Mouse (Mus musculus) limb, embryonic 15.5 days (tissue): Measurements from ENCODE around the gene Trpm4. TPM values are rescaled to one million over a fixed set of nuclear protein-coding genes. Genes with fewer than 3 reads are reported as not detected.

Experiments used
- ATAC-seq: fragments of 200-750 bp; cut with Nextera tagmentation; 2 replicates; pipeline ENCODE4 v1.8.0; 2017; ENCODE audit warnings: low read depth, moderate TSS enrichment; ENCODE audit not compliant: insufficient number of reproducible peaks, low FRiP score, low TSS enrichment
- H3K27ac ChIP-seq: fragments of 300-500 bp; sonication (generic); 2 replicates; pipeline ENCODE4 v1.5.1; 2015; ENCODE audit warnings: moderate library complexity, mild to moderate bottlenecking, inconsistent platforms
- H3K27me3 ChIP-seq: fragments of 300-500 bp; sonication (generic); 2 replicates; pipeline ENCODE4 v1.6.1; 2015; ENCODE audit warnings: inconsistent platforms
- H3K36me3 ChIP-seq: fragments of 300-500 bp; sonication (generic); 2 replicates; pipeline ENCODE4 v1.6.1; 2015; ENCODE audit warnings: inconsistent platforms
- H3K4me1 ChIP-seq: fragments of 300-500 bp; sonication (generic); 2 replicates; pipeline ENCODE4 v1.6.1; 2015; ENCODE audit warnings: inconsistent platforms
- H3K4me2 ChIP-seq: fragments of 300-500 bp; sonication (generic); 2 replicates; pipeline ENCODE4 v1.6.1; 2015; ENCODE audit warnings: mild to moderate bottlenecking, inconsistent platforms
- H3K4me3 ChIP-seq: fragments of 300-500 bp; sonication (generic); 2 replicates; pipeline ENCODE4 v1.5.1; 2015; ENCODE audit warnings: mild to moderate bottlenecking, inconsistent platforms
- H3K9ac ChIP-seq: fragments of 300-500 bp; sonication (generic); 2 replicates; pipeline ENCODE4 v1.6.1; 2015; ENCODE audit warnings: inconsistent platforms
- H3K9me3 ChIP-seq: fragments of 300-500 bp; sonication (generic); 2 replicates; pipeline ENCODE4 v1.6.1; 2016; ENCODE audit warnings: inconsistent platforms
- WGBS: fragments of 180-500 bp; shearing (Covaris S2); methylation state at CpG from one replicate; pipeline ENCODE4 v1.1.7; 2015; 5-methylcytosine and 5-hydroxymethylcytosine counted together
- polyA plus RNA-seq: library from polyadenylated mRNA; unstranded; fragments of >200 nt; fragmentation: Nextera tagmentation; extraction: Ambion mirVana; gene quantifications from 2 replicates; pipeline ENCODE4 v1.2.1, GENCODE M21; 2015

Trpm4 gene
- polyA plus RNA-seq, 1 experiment from 2014 or later: 22.6 TPM

GRCm38 (mm10) chr7:45305275-45305674 is 28.3 kb downstream of the Trpm4 start:
- H3K27ac ChIP-seq: no peak overlapping the region
- 0 out of 2 replicates have a peak overlapping the region, but pooled peaks have one; percentile 19 for H3K4me2 ChIP-seq
- peaks cover 12% of the 10 kb centered on the region; the same call in 1 of the 2 replicates for H3K4me1 ChIP-seq
- ATAC-seq: no peak
- H3K36me3 ChIP-seq: peaks cover 53% of the 10 kb centered on the region
- no peaks in the 10 kb centered on the region for H3K9me3 ChIP-seq
- H3K9ac ChIP-seq: no peak overlapping the region
- 9% methylated on average over 17 of the region's 17 CpGs for WGBS
- H3K27me3 ChIP-seq: peaks cover 5% of the 10 kb centered on the region; the same call in 1 of the 2 replicates
- no peak overlapping the region for H3K4me3 ChIP-seq

- Histone ChIP-seq H3K36me3 (peaks cover 48% of the 10 kb centered on the region), H3K9ac (no peak overlapping the region), H3K4me1 (peaks cover 12% of the 10 kb centered on the region; the same call in 1 of the 2 replicates), H3K4me2 (0 out of 2 replicates have a peak overlapping the region, but pooled peaks have one; percentile 19), H3K27ac (no peak overlapping the region), H3K4me3 (no peak overlapping the region), H3K9me3 (no peaks in the 10 kb centered on the region), H3K27me3 (peaks cover 5% of the 10 kb centered on the region; the same call in 1 of the 2 replicates)
- WGBS: 25% methylated on average over 11 of the region's 13 CpGs
- no peak for ATAC-seq
Observed at GRCm38 (mm10) chr7:45304869-45305268, 28.7 kb downstream of the Trpm4 start.

GRCm38 (mm10) chr7:45302626-45303025 is 31.0 kb downstream of the Trpm4 start:
- Histone ChIP-seq H3K4me2 (no peak overlapping the region), H3K4me3 (no peak overlapping the region), H3K36me3 (peaks cover 29% of the 10 kb centered on the region), H3K27me3 (peaks cover 5% of the 10 kb centered on the region; the same call in 1 of the 2 replicates), H3K9ac (no peak overlapping the region), H3K4me1 (peaks cover 10% of the 10 kb centered on the region; the same call in 1 of the 2 replicates), H3K27ac (no peak overlapping the region), H3K9me3 (no peaks in the 10 kb centered on the region)
- ATAC-seq: no peak
- 57% methylated on average over 8 of the region's 8 CpGs for WGBS

- no peak overlapping the region for H3K4me3 ChIP-seq
- H3K9me3 ChIP-seq: no peaks in the 10 kb centered on the region
- WGBS: 14% methylated on average over 6 of the region's 6 CpGs
- H3K4me2 ChIP-seq: no peak overlapping the region
- peaks cover 5% of the 10 kb centered on the region; the same call in 1 of the 2 replicates for H3K27me3 ChIP-seq
- H3K27ac ChIP-seq: no peak overlapping the region
- H3K9ac ChIP-seq: no peak overlapping the region
- H3K36me3 ChIP-seq: peaks cover 22% of the 10 kb centered on the region
- peaks cover 8% of the 10 kb centered on the region; the same call in 1 of the 2 replicates for H3K4me1 ChIP-seq
- no peak for ATAC-seq
Observed at GRCm38 (mm10) chr7:45300270-45300669, 33.3 kb downstream of the Trpm4 start.

- H3K27me3 ChIP-seq: peaks cover 5% of the 10 kb centered on the region; the same call in 1 of the 2 replicates
- H3K36me3 ChIP-seq: peaks cover 19% of the 10 kb centered on the region
- peak; percentile 74 for ATAC-seq
- no peak overlapping the region for H3K9ac ChIP-seq
- H3K4me2 ChIP-seq: no peak overlapping the region
- no peaks in the 10 kb centered on the region for H3K9me3 ChIP-seq
- no peak overlapping the region for H3K27ac ChIP-seq
- peaks cover 4% of the 10 kb centered on the region; the same call in 1 of the 2 replicates for H3K4me1 ChIP-seq
- H3K4me3 ChIP-seq: no peak overlapping the region
- 13% methylated on average over 5 of the region's 5 CpGs for WGBS
Observed at GRCm38 (mm10) chr7:45299752-45300151, 33.8 kb downstream of the Trpm4 start.

GRCm38 (mm10) chr7:45297563-45297962 is 36.0 kb downstream of the Trpm4 start:
- Histone ChIP-seq H3K4me1 (peaks cover 4% of the 10 kb centered on the region; the same call in 1 of the 2 replicates), H3K27ac (no peak overlapping the region), H3K9ac (no peak overlapping the region), H3K9me3 (no peaks in the 10 kb centered on the region), H3K36me3 (no peaks in the 10 kb centered on the region), H3K4me2 (no peak overlapping the region), H3K4me3 (no peak overlapping the region), H3K27me3 (peaks cover 5% of the 10 kb centered on the region; the same call in 1 of the 2 replicates)
- no peak for ATAC-seq
- WGBS: 61% methylated on average over 3 of the region's 3 CpGs

GRCm38 (mm10) chr7:45296626-45297025 is 37.0 kb downstream of the Trpm4 start:
- Histone ChIP-seq H3K36me3 (no peaks in the 10 kb centered on the region), H3K4me1 (peaks cover 4% of the 10 kb centered on the region; the same call in 1 of the 2 replicates), H3K27ac (no peak overlapping the region), H3K9ac (no peak overlapping the region), H3K4me2 (no peak overlapping the region), H3K9me3 (no peaks in the 10 kb centered on the region), H3K27me3 (peaks cover 5% of the 10 kb centered on the region; the same call in 1 of the 2 replicates), H3K4me3 (no peak overlapping the region)
- WGBS: 57% methylated on average over 1 of the region's 1 CpGs
- no peak for ATAC-seq

GRCm38 (mm10) chr7:45286486-45286885 is 47.1 kb downstream of the Trpm4 start:
- no peaks in the 10 kb centered on the region for H3K9me3 ChIP-seq

GRCm38 (mm10) chr7:45277136-45277760 is 56.3 kb downstream of the Trpm4 start, which contains the start of gene Slc6a21:
TSS of gene Slc6a21 (plus strand) at chr7:45277513.
- peaks cover 13% of the 10 kb centered on the region; the same call in 1 of the 2 replicates for H3K27me3 ChIP-seq
- H3K4me1 ChIP-seq: no peaks in the 10 kb centered on the region; the same call in 1 of the 2 replicates
- no peaks in the 10 kb centered on the region for H3K36me3 ChIP-seq
- 7% methylated on average over 44 of the region's 44 CpGs for WGBS
- no peaks in the 10 kb centered on the region for H3K9me3 ChIP-seq
- no peak within 1 kb of the TSS for H3K27ac ChIP-seq
- ATAC-seq: no peak
- H3K4me3 ChIP-seq: peak within 1 kb of the TSS; percentile 33
- H3K9ac ChIP-seq: no peak within 1 kb of the TSS
- peak within 1 kb of the TSS; percentile 51 for H3K4me2 ChIP-seq

More at GRCm38 (mm10) chr7:45286486-45286885, 47.1 kb downstream of the Trpm4 start:
- WGBS: 79% methylated on average over 13 of the region's 13 CpGs
- no peak for ATAC-seq
- no peak overlapping the region for H3K9ac ChIP-seq
- no peak overlapping the region for H3K4me2 ChIP-seq
- H3K27ac ChIP-seq: no peak overlapping the region
- no peaks in the 10 kb centered on the region for H3K27me3 ChIP-seq
- H3K4me3 ChIP-seq: no peak overlapping the region
- no peaks in the 10 kb centered on the region for H3K36me3 ChIP-seq
- H3K4me1 ChIP-seq: no peaks in the 10 kb centered on the region

GRCm38 (mm10) chr7:45273672-45274071 is 59.9 kb downstream of the Trpm4 start:
- H3K36me3 ChIP-seq: no peaks in the 10 kb centered on the region
- H3K27me3 ChIP-seq: peaks cover 3% of the 10 kb centered on the region; the same call in 1 of the 2 replicates
- 84% methylated on average over 8 of the region's 8 CpGs for WGBS
- no peak overlapping the region for H3K4me2 ChIP-seq
- no peak overlapping the region for H3K4me3 ChIP-seq
- ATAC-seq: no peak
- no peak overlapping the region for H3K27ac ChIP-seq
- no peaks in the 10 kb centered on the region for H3K9me3 ChIP-seq
- H3K4me1 ChIP-seq: no peaks in the 10 kb centered on the region; the same call in 1 of the 2 replicates
- H3K9ac ChIP-seq: no peak overlapping the region

- Histone ChIP-seq H3K9me3 (no peaks in the 10 kb centered on the region), H3K4me3 (no peak overlapping the region), H3K27ac (no peak overlapping the region), H3K4me2 (no peak overlapping the region), H3K4me1 (peaks cover 4% of the 10 kb centered on the region; the same call in 1 of the 2 replicates), H3K9ac (no peak overlapping the region), H3K36me3 (no peaks in the 10 kb centered on the region), H3K27me3 (peaks cover 7% of the 10 kb centered on the region; the same call in 1 of the 2 replicates)
- WGBS: 34% methylated on average over 10 of the region's 10 CpGs
- ATAC-seq: no peak
Observed at GRCm38 (mm10) chr7:45272786-45273412, 60.7 kb downstream of the Trpm4 start.

GRCm38 (mm10) chr7:45265518-45265917 is 68.1 kb downstream of the Trpm4 start:
- no peak overlapping the region for H3K4me3 ChIP-seq
- H3K4me2 ChIP-seq: no peak overlapping the region
- H3K9ac ChIP-seq: no peak overlapping the region
- no peak for ATAC-seq
- no peaks in the 10 kb centered on the region for H3K9me3 ChIP-seq
- peaks cover 8% of the 10 kb centered on the region; the same call in 1 of the 2 replicates for H3K27me3 ChIP-seq
- no peaks in the 10 kb centered on the region for H3K36me3 ChIP-seq
- peaks cover 4% of the 10 kb centered on the region; the same call in 1 of the 2 replicates for H3K4me1 ChIP-seq
- no peak overlapping the region for H3K27ac ChIP-seq
- WGBS: 67% methylated on average over 1 of the region's 1 CpGs
